Mouse (Mus musculus) urinary bladder, postnatal 10 days (tissue): Measurements from ENCODE around the gene Ttc39d.
"Not testable (repeated sequence)": the region's sequence is repeated elsewhere in the genome, so short reads cannot be mapped to it uniquely, and the experiment has no call there.

Experiments used
- DNase-seq: peaks from one replicate; pipeline ENCODE4 v3.0.0; 2022; ENCODE audit warnings: low spot score

The Ttc39d gene

DNA sequence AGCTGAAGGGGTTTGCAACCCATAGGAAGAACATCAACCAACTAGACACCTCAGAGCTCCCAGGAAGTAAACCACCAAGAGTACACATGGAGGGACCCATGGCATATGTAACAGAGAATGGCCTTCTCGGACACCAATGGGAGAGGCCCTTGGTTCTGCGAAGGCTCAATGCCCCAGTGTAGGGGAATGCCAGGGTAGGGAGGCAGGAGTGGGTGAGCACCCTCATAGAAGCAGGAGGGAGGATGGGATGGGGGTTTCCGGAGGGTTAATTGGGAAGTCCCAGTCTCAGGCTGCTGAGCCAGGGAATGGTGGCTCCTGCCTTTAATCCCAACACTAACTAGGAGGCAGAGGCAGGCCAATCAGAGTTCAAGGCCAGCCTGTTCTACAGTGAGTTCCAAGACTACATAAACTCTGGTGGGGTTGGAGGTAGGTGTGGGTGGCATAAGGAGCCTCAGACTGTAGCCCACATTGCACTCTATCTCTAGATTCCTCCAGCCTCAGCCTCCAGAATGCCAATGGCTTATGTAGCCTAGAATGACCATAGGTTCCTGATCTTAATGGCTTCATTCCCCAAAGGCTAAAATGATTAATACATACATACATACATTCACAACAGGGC is 8.0 kb upstream of the Ttc39d start:
- DNase-seq, result no peak

DNA sequence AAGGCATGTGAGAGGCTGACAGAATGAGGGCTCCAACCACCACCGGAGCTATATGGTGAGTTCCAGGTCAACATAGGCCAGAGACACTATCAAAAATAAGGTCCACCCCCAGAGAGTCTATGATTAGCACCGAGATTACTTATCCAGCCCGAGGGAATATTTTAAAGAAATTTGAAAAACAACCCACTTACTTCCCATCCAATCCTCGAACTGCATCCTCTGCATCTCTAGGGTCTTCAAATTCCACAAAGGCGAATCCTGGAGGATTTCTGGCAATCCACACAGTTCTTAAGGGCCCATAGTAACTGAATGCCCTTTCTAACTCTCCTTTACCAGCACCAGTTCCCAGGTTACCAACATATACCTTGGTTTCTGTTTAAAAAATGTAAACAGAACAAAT is 1.6 kb upstream of the Ttc39d start:
- DNase-seq, result no peak

DNA sequence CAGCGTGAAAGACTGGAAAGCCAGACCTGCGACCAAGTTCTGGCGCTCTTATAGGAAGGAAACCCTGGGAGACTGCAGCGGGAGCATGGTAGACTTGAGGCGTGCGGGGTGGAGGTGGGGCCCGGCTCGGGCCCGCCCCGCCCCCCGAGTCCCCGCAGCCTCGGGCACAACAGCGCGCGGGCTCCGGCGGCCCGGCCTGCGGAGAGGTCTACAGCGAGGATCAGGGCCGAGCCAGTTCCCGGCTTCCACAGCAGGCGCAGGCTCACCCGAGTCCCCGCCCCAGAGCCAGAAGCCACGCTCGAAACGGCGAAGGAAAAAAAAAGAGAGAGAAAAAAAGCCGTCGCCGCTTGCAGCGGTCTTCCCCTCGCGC is 974 bp upstream of the Ttc39d start:
- DNase-seq, result no peak

DNA sequence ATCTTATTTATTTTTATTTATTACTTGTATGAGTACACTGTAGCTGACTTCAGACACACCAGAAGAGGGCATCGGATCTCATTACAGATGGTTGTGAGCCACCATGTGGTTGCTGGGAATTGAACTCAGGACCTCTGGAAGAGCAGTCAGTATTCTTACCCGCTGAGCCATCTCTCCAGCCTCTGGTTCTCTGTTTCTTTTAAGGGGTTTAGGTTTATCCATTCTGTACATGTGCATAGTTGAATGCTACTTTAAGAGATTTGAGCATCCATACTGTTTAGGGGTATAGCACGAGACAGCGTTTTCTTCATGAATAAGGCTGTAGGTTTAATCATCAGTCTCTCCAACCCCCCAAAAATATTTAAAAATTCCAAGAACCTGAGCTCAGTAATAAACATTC is 6.7 kb downstream of the Ttc39d start:
- not testable (repeated sequence) for DNase-seq

DNA sequence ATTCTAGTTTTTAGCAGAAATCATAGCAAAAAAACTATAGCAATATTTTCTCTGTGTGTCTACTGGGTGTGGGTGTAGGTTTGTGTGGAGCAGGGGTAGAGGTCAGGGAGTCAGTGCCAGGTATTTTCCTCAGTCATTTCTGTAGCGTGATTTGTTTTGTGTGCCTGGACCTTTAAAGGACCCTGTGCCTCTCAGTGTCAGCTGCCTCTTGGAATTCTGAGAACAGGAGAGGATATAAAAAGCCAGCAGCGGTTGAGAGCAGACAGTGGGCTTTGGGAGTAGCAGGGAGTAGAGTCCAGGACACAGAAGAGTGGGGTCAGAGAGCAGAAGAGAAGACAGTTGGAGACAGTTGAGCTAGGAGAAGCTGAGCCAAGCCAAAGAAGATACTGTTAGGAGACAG is 12.9 kb downstream of the Ttc39d start:
- DNase-seq, result no peak

DNA sequence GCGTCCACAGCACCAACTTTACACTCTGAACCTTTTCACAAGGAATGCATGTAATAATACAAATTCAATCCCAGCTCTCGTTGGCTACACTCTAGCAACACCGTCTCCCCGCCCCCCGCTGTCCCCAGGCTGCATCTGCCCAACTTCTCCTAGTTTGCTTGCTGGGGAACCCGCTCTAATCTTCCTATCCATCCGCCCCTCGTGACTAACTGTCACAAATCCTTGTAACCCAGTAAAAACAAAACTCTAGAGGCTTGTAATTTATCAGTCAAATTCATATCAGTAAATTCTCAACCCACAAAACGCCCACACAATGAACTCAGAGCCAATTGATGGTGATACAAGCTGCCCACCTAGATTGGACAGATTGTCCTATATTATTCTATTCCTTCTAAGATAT is 13.9 kb downstream of the Ttc39d start:
- no peak for DNase-seq

DNA sequence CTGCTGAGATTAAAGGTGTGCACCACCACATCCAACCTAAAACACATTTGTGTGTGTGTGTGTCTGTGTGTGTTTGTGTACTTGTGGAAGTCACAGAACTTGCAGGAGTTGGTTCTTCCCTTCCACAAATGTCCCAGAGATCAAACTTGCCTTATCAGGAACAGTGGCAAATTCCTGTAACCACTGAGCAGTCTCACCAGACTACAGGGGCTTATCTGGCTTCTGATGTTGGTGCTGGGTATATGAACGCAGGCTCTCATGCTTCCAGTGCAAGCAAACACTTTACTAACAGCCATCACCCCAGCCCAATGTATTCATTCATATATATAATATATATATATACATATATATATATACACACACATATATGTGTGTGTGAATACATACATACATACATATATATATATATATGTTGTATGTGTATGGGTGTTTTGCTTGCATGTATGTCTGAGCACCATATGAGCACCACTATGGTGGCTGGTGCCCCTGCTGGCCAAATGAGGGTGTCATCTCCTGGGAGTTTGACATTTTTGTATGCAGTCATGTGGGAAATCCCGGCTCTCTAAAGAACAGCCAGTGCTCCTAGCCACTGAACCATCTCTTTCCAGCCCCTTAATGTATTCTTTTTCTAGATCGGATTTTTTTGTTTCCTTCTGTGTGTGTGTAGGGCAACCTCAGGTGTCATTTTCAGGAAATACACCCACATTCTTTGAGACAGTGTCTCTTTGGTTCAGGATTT is 14.8 kb downstream of the Ttc39d start:
- DNase-seq, result no peak

DNA sequence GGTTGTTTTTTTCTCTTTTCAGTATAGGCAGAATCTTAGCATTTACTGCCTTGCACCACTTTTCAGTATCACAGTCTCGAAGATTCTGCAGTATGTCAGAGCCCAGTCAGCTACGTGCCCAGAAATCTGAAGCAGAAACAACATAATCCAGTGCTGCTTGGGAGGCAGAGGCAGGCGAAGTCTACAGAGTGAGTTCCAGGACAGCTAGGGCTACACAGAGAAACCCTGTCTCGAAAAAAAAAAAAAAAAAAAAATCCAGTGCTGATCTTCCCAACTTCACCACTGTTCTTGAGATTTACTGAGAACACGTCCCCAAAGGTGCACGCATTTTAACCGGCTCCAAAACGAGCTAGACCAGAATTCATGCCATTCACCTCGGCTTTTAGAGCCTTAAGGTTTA is 16.6 kb downstream of the Ttc39d start:
- no peak for DNase-seq

DNA sequence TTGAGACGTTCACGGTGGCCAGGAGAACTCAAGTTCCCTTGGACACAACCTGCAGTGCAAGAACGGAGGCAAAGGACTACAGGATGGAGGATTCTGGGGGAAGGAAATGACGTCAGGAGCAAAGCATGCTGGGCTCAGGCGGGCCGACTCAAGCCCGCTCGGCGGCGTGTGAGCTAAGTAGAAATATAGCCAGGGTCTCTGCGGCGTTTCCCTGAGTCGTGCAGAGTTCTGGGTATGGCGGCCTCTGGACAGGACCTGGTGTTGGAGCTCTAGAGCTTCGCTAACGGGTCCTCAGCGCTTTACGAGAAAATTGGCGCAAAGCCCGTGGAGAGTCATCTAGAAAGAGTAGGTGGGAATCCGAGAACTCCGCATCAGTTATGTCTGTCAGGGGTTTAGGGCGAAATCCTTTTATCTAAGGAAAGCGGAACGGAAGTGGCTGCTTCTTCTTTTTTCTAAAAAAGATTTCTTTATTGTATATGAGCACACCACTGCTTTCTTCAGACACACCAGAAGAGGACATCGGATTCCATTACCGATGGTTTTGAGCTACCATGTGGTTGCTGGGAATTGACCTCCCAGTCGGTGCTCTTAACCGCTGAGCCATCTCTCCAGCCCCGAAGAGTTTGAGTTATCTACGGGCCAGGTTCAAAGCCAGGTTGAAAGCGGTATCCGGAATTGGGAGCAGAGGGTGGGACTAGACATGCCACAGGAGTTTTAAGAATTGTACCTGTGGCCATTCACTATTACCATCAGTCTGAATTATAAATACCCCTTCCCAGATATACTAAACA is 17.3 kb downstream of the Ttc39d start, which contains the start of gene Gemin6:
TSS of gene Gemin6 (plus strand) at position 116 of the 791 bp plus-strand sequence.
- DNase-seq, result peak; percentile 28

DNA sequence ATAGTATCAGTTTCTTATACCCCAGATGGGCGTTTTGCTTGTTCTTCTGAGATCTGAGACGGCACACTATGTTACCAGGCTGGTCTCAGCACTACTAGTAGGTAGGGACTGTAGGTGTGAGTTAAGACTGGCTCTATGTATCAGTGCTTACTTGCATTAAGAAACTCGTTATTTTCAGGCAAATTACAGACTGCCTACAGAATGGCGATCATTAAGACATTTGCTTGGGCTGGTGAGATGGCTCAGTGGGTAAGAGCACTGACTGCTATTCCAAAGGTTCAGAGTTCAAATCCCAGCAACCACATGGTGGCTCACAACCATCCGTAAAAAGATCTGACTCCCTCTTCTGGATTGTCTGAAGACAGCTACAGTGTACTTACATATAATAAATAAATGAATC is 17.9 kb downstream of the Ttc39d start:
- DNase-seq, result not testable (repeated sequence)

DNA sequence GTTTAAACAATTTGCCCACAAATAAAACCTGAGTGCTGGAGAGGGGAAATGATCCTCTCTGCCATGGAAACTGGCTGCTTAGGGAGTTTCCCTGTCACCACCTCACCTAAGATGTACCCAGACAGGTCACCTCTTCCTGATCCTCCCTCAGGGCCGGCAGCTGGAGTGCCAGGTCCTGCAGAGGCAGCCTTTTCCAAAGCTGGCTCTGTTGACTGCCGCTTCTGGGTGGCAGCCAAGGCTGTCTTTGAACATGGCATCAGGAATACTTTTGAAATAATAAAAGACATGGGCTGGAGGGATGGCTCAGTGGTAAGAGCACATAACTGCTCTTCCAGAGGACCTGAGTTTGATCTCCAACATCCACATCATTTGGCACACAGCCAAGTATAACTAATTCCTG is 22.1 kb downstream of the Ttc39d start:
- no peak for DNase-seq

DNA sequence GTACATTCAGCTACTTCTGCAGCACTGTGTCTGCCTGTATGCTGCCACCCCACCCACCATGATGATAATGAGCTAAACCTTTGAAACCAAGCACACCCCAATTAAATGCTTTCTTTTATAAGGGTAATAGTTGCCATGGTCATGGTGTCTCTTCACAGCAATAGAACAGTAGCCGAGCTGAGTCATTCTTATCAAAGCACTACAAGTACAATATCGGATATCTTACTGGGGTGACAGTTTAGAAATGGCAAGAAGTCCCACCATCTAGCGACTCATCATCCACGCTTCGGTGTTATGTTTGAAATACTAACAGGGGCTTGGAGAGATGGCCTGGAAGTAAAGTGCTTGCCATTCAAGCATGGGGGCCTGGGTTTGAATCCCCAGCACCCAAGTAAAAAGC is 26.6 kb downstream of the Ttc39d start:
- no peak for DNase-seq

DNA sequence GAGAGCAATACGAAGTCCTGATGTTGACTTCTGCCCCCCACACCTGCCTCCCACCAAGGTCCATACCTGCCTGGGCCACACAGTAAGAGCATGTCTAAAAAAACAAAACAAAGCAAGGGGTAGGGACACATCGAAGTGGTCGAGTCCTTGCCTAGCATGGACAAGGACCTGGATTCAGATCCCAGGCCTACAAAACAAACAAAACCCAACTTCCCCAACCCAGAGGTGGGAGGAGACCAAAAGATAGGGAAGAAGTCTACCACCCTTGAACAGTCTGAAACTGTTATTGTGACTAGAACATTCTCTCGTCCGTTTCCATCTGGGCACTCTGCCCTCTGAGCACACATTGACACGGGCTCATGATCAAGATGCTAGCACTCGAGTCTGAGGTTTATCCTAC is 27.1 kb downstream of the Ttc39d start:
- DNase-seq, result no peak

DNA sequence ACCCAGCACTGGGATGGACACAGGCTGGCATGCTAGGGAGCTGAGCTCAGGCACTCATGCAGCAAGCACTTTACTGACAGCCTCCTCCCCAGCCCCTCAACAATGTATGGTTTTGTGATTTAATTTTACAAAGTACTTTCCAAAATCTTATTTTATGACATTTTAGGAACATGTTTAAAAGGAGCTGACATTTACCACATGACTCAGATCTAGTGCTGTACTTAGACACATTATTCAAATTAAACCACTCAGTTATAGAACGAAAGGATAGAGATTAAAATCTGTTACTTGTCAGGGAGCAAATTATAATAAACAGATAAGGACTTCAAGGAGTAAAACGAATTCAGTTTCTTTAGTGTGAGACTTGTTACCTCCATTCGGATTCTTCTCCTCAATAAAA is 28.2 kb downstream of the Ttc39d start:
- DNase-seq, result no peak

DNA sequence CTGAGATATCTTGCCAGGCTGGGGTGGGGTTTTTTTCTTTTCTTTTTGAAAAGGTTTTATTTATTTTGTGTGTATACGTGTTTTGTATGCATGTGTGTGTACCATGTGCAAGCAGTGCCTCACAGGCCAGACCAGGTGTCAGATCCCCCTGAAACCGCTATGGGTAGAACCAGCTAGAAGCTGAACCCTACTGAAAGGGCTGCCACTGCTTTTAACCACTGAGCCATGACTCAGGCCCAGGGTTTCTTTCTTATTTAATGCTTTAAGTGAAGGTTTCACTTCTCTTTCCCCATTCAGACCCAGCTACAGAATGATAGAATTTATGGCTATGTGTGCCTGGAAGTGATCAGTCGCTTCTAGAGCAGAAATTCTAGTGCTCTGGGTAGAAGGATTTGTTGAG is 29.5 kb downstream of the Ttc39d start:
- DNase-seq, result no peak

DNA sequence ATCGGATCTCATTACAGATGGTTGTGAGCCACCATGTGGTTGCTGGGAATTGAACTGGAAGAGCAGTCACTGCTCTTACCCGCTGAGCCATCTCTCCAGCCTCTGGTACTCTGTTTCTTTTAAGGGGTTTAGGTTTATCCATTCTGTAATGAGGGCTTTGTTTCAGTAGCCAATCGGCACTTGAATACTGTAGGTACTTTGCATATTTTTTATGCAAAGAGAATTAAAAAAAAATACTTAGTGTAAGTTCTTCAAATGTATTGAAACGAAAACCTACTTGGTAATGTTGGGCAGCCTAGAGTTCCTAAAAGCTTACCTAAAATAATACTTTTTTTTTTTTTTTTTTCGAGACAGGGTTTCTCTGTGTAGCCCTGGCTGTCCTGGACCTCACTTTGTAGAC is 30.2 kb downstream of the Ttc39d start:
- DNase-seq, result no peak

DNA sequence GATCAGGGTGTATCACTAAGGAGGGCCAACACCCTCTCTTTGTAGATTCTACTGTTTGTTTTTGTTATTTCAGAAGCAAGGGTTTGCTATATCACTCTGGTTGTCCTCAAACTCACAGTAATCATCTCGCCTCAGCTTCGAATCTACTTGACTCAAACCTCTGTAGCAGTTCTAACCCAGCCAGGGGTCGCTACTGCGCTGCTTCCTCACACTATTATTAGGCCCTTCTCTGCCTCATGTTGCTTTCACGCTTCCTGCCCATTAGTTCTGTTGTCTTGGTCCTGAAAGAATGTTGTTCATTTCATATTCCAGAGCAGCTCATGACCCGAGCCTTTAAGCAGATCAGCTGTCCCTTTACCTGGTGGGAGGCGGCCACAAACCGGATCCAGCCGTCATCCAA is 34.3 kb downstream of the Ttc39d start:
- no peak for DNase-seq

DNA sequence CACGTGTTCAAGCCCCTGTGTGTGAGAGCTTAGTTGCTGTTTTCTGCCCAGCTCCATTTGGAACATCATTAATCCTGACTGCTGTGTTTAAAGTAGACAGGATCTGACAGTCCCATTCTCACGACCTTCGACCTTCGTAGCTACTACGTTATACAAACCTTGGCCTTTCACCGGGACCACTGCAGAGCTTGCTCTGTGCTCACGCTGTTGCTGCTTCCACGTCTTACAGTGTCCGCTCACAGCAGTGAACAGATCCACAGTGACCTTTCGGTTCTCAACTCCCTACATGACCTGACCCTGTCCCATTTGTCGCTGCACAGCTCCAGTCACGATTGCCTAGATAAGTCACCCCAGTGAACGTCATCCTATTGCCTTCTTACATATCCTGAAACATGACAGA is 35.9 kb downstream of the Ttc39d start:
- no peak for DNase-seq

DNA sequence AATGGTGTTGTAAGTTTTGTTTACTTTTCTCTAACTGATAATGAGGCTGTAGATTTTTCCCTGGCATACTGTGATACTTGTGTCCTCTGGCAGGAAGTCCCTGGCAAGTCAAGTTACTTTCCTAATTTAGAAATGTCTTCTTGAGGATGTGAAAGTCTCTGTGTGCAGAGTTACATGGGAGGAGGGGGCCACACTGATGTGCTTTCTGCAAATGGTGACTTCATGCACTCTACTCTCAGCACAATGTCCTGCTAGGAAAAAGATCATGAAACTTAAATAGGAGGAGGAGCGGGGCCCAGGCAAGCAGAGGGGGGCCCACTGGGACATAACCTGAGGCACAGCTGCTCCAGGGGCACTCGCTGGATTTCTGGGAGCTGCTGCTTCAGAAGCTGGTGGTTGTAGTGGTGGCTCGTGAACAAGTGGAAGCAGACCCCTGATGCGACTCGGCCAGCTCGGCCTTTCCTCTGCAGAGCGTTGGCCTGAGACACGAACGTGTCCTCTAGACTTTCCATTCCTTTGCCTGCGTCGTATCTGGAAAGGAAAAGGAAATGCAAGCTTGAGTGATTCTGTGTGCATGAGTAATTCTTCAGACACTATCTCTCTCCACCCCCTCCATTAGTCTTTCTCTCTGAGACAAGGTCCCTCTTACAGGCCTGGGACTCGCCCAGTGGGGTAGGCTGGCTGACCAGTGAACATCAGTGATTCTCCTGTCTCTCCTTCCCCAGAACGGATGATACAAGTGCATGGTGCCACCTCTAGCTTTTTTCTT is 45.7 kb downstream of the Ttc39d start:
- no peak for DNase-seq

DNA sequence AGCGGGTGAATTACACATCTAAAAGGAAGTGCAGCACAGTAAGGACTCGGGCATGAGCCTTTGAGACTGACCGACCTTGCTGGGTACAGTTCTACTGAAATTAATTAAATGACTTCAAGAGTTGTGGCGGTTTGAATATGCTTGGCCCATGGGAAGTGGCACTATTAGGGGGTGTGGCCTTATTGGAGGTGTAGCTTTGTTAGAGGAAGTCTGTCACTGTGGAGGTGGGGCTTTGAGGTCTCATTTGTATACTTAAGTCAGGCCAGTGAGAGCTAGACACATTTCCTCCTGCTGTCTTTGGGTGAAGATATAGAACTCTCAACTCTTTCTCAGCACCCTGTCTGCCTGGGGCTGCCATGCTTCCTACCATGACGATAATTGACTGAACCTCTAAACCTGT is 47.2 kb downstream of the Ttc39d start:
- no peak for DNase-seq

DNA sequence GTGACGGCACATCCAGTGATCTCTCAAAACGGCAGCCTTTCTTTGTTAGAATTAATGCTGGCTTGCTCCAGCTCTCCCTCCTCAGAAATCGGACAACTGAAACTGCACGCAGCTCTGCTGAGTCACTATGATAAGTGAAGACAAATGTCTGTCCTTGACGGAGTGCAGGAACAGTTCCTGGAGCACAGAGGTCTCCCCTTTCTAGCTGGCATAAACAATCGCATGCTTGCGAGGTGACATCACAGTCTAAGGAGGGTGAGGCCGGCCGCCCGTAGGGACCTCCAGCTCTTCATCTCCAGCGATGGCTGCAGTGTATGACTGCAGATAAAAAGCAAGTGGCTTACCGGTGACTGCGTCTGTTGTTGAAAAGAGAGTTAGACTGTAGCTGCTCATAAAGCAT is 47.9 kb downstream of the Ttc39d start:
- no peak for DNase-seq

DNA sequence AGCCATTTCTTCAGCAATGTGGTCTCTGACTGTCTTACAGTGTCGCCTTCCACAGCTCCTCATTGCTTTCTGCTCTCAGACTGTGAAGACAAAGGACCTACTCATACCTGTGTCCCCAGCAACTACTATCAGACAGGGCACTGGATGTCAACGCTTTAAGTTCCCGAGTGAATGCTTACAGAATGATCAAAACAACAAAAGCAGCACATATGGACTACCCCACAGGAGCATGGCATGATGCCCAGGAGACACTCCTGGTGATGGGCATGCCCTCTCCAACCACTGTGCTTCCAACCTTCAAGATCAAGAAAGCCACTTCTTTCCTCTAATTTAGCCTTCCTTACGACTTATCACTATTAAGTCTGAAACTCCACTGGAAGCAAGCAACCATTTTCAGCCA is 59.8 kb downstream of the Ttc39d start:
- no peak for DNase-seq
